Mouse (Mus musculus) lung, postnatal 0 days (tissue): ENCODE measurements around the gene Coq6. TPM values are rescaled to one million over a fixed set of nuclear protein-coding genes. Genes with fewer than 3 reads are reported as not detected.

Experiments used
- ATAC-seq: fragments of 200-750 bp; cut with Nextera tagmentation; 2 replicates; pipeline ENCODE4 v1.8.0; 2017; ENCODE audit warnings: moderate library complexity
- DNase-seq: peaks from one replicate; pipeline ENCODE4 v3.0.0-alpha.2; 2016; ENCODE audit warnings: low spot score
- H3K27ac ChIP-seq: fragments of 300-500 bp; sonication (generic); 2 replicates; pipeline ENCODE4 v1.5.1; 2014; ENCODE audit warnings: antibody characterized with exemption, mild to moderate bottlenecking, low read length, mixed read lengths
- H3K27me3 ChIP-seq: fragments of 300-500 bp; sonication (generic); replicated peaks from 2 replicates; pipeline ENCODE4 v1.6.1; 2014; ENCODE audit warnings: low read length, mixed read lengths; ENCODE audit not compliant: insufficient read depth
- H3K36me3 ChIP-seq: fragments of 300-500 bp; sonication (generic); 2 replicates; pipeline ENCODE4 v1.6.1; 2014; ENCODE audit warnings: low read length, mixed read lengths; ENCODE audit not compliant: insufficient read depth
- H3K4me1 ChIP-seq: fragments of 300-500 bp; sonication (generic); 2 replicates; pipeline ENCODE4 v1.6.1; 2014; ENCODE audit warnings: antibody characterized with exemption, low read depth, low read length, mixed read lengths; ENCODE audit not compliant: insufficient read depth
- H3K4me2 ChIP-seq: fragments of 300-500 bp; sonication (generic); replicated peaks from 2 replicates; pipeline ENCODE4 v1.6.1; 2014; ENCODE audit warnings: low read depth, mild to moderate bottlenecking, low read length, moderate library complexity, mixed read lengths
- H3K4me3 ChIP-seq: fragments of 300-500 bp; sonication (generic); 2 replicates; pipeline ENCODE4 v1.5.1; 2014; ENCODE audit warnings: low read depth, low read length
- H3K9ac ChIP-seq: fragments of 300-500 bp; sonication (generic); replicated peaks from 2 replicates; pipeline ENCODE4 v1.6.1; 2014; ENCODE audit warnings: low read depth, mild to moderate bottlenecking
- H3K9me3 ChIP-seq: fragments of 300-500 bp; sonication (generic); 2 replicates; pipeline ENCODE4 v1.6.1; 2016; ENCODE audit warnings: low read length, mixed read lengths
- CTCF ChIP-seq: IDR thresholded peaks from 2 replicates; pipeline ENCODE4 v1.5.1; 2016; ENCODE audit warnings: antibody characterized with exemption, mild to moderate bottlenecking
- EP300 ChIP-seq: IDR thresholded peaks from 2 replicates; pipeline ENCODE4 v1.6.1; 2016; ENCODE audit warnings: antibody characterized with exemption, mild to moderate bottlenecking, control low read depth
- WGBS: fragments of 180-500 bp; shearing (Covaris S2); extraction: QIAGEN DNeasy Blood & Tissue Kit; methylation state at CpG from one replicate; pipeline ENCODE4 v1.1.7; 2014; 5-methylcytosine and 5-hydroxymethylcytosine counted together
- polyA plus RNA-seq: library from polyadenylated mRNA; unstranded; fragments of >200 nt; fragmentation: Nextera tagmentation; extraction: Ambion mirVana; gene quantifications from 2 replicates; pipeline ENCODE4 v1.2.1, GENCODE M21; 2015

The Coq6 gene
- polyA plus RNA-seq, 1 experiment from 2014 or later = 20.7 TPM

DNA sequence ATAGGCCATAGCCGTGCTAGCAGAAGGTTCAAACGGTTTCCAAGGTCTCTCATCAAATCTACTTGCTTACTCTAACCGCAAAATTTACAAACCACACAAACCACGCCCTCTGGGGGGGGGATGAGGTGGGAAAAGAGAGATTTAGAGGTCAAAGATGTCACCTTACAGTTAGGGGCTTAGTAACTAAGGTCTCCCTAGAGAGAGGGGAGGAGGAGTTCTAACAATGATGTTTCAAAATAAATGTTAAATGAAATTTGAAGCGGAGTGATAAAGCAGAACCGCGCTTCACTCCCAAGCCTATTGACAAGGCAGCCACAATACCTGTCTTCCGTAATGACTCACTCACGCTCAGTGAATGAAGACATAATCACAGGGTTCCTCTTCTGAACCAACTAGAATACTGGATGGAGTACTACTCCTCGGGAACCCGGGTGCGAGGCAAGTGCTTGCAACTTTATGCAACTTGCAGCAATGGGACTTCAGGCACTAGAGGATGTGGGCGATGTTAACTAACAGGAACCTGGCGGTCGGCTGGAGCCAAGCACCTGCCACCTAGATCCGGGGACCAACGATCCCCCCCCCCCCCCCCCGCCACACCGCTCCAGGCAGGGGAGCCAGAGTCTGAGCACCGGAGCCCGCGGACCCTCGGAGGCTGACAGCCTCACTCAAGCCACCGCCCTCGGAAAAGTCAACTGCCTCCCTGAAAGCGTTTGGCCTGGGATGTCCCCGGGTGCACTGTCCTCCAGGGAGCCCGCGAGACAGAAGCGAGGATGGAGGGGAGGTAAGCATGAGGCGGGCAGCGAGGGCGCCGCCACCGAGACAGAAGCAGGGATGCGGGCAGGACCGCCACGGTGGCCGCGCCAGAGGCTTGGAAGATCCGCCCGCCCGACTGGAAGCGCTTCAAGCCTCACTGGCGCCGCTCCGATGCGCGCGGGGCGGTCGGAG, 46.7 kb downstream of the Coq6 start:
- WGBS = 2% methylated on average over 46 of the region's 52 CpGs
- Histone ChIP-seq H3K4me2 (peak overlapping the region; percentile 98), H3K27me3 (no peaks in the 10 kb centered on the region), H3K9ac (peak overlapping the region; percentile 72), H3K36me3 (no peaks in the 10 kb centered on the region), H3K4me3 (peak overlapping the region; percentile 83), H3K27ac (peak overlapping the region; percentile 87), H3K9me3 (no peaks in the 10 kb centered on the region), H3K4me1 (no peaks in the 10 kb centered on the region)
- TF ChIP-seq EP300 = no peak
- no peak; the same call in 1 of the 2 replicates for TF ChIP-seq CTCF
- peak; percentile 47 for DNase-seq
- ATAC-seq = peak; percentile 71

DNA sequence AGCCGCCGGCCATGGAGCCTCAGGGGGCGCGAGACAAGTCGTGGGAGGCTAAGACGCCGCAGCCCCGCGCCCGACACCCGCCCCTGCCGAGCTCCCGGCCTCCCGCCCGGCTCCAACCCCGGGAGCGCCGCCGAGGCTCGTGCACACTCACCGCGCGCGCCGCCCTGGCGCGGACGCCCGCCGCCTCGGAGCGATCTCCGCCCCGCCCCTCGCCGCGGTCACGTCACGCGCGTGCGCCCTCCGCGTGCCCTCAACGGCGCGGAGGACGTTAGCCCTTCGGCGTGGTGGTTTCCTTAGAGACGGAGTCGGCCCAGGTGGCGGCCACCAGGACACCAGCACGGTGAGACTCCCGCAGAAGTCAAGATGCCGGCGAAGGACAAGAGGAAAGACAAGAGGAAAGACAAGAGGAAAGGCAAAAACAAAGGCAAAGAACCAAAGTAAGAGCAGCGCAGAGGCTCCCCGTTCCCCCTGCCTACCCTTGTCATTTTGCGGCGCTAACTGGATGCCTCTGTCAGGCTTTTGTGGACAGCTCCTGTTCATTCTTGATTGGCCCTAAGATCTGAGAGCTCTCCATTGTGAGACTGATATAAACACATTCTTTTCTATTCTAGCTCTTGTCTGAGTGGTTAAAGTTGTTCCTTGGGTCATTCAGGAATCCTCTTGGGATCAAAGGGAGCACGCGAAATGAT, 47.5 kb downstream of the Coq6 start, which contains the start of the genes Entpd5 and Bbof1:
TSS of gene Entpd5 (minus strand) at position 211 of the 689 bp plus-strand sequence.
TSS of gene Bbof1 (plus strand) at position 253 of the 689 bp plus-strand sequence.
- Histone ChIP-seq H3K4me3 (peak within 1 kb of the TSS; percentile 83), H3K27me3 (no peaks in the 10 kb centered on the region), H3K27ac (peak within 1 kb of the TSS; percentile 87), H3K4me1 (no peaks in the 10 kb centered on the region), H3K9me3 (no peaks in the 10 kb centered on the region), H3K4me2 (peak within 1 kb of the TSS; percentile 98), H3K9ac (peak within 1 kb of the TSS; percentile 72), H3K36me3 (no peaks in the 10 kb centered on the region)
- ATAC-seq (peak; percentile 98), DNase-seq (peak; percentile 90)
- 2% methylated on average over 47 of the region's 63 CpGs for WGBS
- TF ChIP-seq CTCF (no peak), EP300 (no peak)

DNA sequence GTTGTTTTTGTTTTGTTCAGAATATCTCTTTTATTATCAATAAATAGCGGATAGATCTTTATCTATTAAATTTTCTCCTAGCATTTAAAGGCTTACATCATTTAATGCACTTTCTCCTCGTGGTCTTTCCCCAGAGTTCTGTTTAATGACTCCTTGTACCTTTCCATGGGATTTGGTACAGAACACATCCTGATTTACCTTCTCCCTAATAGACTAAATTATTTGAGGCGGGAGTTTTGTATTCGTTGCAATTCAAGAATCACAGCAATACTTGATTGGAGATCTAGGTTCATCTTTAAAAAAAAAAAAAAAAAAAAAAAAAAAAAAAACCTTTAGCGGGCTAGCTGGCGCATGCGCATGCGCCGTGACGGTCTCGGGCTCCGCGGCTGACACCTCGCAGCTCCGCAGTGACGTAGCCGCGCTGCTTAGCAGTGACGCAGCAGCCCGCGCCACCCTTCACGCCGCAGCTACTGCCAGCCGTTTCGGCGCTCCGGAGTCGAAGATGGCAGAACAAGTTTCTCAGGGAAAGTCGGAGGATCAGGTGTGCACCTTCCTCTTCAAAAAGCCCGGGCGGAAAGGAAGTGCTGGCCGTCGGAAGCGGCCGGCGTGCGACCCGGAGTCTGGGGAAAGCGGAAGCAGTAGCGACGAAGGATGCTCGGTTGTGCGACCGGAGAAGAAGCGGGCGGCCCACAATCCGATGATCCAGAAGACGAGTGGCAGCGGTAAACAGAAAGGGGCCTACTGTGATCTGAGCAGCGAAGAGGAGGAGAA, 55.6 kb downstream of the Coq6 start, which contains the start of gene Rnf113a2:
TSS of gene Rnf113a2 (plus strand) at position 363 of the 771 bp plus-strand sequence.
- peak within 1 kb of the TSS; percentile 75 for H3K27ac ChIP-seq
- no peaks in the 10 kb centered on the region for H3K27me3 ChIP-seq
- DNase-seq (peak; percentile 96), ATAC-seq (peak; percentile 99)
- no peak for TF ChIP-seq CTCF
- no peak for TF ChIP-seq EP300
- H3K4me2 ChIP-seq = peak within 1 kb of the TSS; percentile 73
- H3K9ac ChIP-seq = peak within 1 kb of the TSS; percentile 75
- H3K4me3 ChIP-seq = peak within 1 kb of the TSS; percentile 67
- peaks cover 4% of the 10 kb centered on the region; the same call in 1 of the 2 replicates for H3K4me1 ChIP-seq
- WGBS = 3% methylated on average over 50 of the region's 50 CpGs
- H3K9me3 ChIP-seq = no peaks in the 10 kb centered on the region
- no peaks in the 10 kb centered on the region for H3K36me3 ChIP-seq

DNA sequence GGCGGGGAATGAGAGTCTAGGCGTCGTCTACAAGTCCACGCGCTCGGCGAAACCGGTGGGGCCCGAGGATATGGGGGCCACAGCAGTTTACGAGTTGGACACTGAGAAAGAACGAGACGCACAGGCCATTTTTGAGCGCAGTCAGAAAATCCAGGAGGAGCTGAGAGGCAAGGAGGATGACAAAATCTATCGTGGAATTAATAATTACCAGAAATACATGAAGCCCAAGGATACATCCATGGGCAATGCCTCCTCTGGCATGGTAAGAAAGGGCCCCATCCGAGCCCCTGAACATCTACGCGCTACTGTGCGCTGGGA, 56.1 kb downstream of the Coq6 start:
- ATAC-seq = no peak
- H3K27ac ChIP-seq = peak overlapping the region; percentile 75

More for the DNA sequence above, 56.1 kb downstream of the Coq6 start:
- 35% methylated on average over 18 of the region's 18 CpGs for WGBS
- Histone ChIP-seq H3K9ac (peak overlapping the region; percentile 75), H3K36me3 (no peaks in the 10 kb centered on the region), H3K27me3 (no peaks in the 10 kb centered on the region), H3K4me3 (peak overlapping the region; percentile 67), H3K9me3 (no peaks in the 10 kb centered on the region), H3K4me1 (peaks cover 4% of the 10 kb centered on the region; the same call in 1 of the 2 replicates), H3K4me2 (peak overlapping the region; percentile 73)
- TF ChIP-seq EP300 (no peak), CTCF (no peak)
- DNase-seq = no peak

Other genes starting within 250 kb of the Coq6 start
- gene Dnal1, start 247.3 kb upstream of the Coq6 start, polyA plus RNA-seq = 3.1 and 4.5 TPM in 2 replicates
- 1.9 and 2.9 TPM in 2 replicates for gene Pnma1, start 213.2 kb upstream of the Coq6 start, polyA plus RNA-seq
- 5.9 and 6.7 TPM in 2 replicates for gene Elmsan1, start 142.8 kb upstream of the Coq6 start, polyA plus RNA-seq
- 26.3 and 28.0 TPM in 2 replicates for gene Ptgr2, start 76.4 kb upstream of the Coq6 start, polyA plus RNA-seq
- 44.9 and 49.0 TPM in 2 replicates for gene Zfp410, start 44.8 kb upstream of the Coq6 start, polyA plus RNA-seq
- 2.4 and 3.1 TPM in 2 replicates for gene Fam161b, start 176 bp downstream of the Coq6 start, polyA plus RNA-seq
- gene Entpd5, start 47.4 kb downstream of the Coq6 start, polyA plus RNA-seq = 10.8 TPM in 2 replicates
- gene Bbof1, start 47.4 kb downstream of the Coq6 start, polyA plus RNA-seq = 2.8 TPM in 2 replicates
- 22.9 and 23.0 TPM in 2 replicates for gene Rnf113a2, start 55.5 kb downstream of the Coq6 start, polyA plus RNA-seq
- 52.1 and 67.5 TPM in 2 replicates for gene Aldh6a1, start 89.3 kb downstream of the Coq6 start, polyA plus RNA-seq
- gene Lin52, start 89.8 kb downstream of the Coq6 start, polyA plus RNA-seq = 18.2 and 18.5 TPM in 2 replicates
- not detected in 2 replicates for gene Vsx2, start 208.1 kb downstream of the Coq6 start, polyA plus RNA-seq